Mouse (Mus musculus): Measurements from ENCODE around the gene Ppp2r5e.
"Not testable (repeated sequence)": the region's sequence is repeated elsewhere in the genome, so short reads cannot be mapped to it uniquely, and the experiment has no call there.

The Ppp2r5e gene

DNA sequence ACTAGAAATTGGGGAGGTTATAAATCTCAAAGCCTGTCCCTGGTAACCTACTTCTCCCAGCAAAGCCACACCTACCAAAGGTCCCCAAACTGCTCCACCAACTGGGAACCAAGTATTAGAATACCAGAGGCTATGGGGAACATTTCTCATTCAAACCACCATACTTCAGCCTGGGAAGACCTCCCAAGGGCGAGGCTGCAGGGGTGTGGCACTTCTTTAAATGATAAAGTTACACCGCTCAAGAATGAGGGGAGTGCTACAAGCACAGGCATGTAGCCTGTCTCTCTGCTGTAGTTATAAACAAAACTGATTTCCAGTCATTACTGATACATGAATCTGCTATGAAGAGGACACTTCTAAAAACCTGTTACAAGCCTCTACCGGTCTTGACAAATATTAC, 113.3 kb downstream of the Ppp2r5e start:
- no peak for DNase-seq

DNA sequence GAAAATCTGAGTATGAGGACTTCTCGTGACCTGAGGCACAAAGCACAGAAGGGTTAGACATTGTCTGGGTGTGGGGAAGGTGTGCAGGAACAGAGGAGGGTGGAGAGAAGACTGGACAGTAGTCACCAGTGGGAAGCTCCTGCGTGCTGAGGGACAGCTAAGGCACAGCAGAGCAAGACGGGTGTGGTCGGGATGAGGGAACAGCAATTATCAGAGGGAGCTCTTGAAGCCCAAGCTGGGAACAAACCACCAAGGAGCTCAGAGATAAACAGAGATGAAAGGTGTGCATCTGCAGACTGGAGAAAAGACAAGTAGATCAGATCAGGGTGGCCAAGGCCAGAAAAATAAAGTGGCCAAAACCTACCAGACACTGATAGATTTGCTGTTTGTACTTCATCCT, 114.0 kb downstream of the Ppp2r5e start:
- no peak for DNase-seq

DNA sequence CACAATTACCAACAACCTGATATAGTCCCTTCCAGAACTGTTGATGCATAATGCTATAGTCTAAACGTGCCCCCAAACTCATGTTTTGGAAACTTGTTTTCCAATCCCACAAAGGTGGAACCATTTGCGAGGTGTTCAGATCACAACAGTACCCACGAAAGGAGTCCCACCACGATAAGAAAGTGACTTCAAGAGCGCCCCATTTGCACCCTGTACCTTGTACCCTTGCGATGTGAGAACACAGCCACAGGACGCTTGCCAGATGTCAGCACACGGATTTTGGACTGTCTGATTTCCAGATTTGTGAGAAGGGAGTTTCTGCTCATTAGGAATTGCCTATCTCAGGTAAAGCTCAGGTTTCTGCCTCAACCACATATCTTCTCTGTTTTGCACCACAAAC, 116.0 kb downstream of the Ppp2r5e start:
- DNase-seq: peak; percentile 76 to 81

DNA sequence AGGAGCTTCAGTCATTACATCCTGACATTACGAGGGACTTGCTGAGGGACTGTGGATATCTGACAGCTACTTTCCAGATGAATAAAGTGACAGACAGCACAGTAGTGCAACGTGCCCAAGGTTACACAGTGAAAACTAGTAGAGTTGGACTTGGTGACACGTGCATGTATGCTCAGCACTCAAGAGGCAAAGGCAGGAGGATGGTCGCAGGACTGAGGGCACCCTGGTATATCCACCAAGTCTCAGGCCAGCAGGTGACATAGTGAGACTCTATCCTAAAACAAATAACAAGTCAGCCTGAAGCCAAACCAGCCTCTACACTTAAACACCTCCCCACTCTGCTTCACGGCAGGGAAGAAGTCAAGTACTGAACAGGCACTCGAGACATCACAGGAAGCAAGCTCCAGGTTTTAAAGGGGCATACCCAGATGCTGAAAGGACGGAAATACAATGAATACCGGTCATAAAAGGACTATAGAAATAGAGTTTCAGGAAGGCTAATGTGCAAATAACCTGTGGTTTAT, 116.6 kb downstream of the Ppp2r5e start:
- DNase-seq: no peak

DNA sequence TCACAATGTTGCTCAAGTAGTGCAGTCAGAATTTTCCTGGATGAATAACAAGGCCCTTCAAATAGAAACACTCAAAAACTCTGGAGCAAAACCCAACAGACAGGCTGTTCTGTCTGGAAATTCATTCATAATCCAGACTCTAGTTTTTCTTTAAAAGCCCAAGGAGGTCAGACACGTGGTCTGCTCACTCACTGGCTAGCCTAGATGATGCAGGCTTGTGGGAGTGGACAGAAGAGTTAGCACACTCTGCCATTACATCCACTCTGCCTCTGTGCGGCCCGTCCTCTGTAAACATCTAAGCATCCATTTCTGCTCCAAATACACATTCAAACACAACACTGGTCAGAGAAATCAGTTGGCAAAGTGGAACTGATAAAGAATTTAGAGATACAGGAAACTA, 117.4 kb downstream of the Ppp2r5e start:
- DNase-seq: no peak

DNA sequence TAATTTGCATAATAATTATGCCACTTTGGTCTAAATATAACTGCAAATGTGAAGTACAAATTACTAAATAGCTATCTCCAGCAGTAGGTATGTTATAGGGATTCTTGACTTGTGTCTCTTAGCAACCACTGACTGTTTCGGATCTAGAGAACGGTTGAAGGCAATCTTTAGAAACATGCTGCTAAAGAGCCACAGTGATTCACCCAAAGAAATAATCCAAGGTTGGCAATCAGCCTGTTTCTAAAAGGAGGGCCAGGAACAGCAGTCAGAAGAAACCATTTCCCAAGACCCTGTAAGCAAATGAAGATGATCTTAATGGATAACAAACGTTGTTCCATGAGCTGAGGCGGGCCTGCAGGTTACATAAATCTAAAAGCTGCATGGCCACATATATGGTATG, 117.9 kb downstream of the Ppp2r5e start:
- no peak for DNase-seq

DNA sequence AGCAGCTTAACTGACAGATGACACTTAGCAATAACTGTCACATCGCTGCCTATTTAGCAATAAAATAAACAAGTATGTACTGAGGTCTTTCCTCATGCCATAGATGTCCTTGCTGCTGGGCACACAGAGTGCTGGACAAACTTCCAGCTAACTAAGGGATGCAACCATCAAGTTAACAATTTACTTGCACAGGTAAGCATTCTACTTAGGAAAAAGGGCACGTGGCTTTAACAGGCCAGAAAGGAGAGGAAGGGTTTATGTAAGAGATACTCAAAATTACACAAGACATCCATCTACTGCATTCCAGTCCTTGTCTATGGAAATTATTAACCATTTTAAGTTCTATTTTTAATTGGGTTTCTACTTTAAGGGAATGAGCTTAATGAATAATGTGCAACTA, 123.0 kb downstream of the Ppp2r5e start:
- peak; percentile 67 to 90 for DNase-seq

DNA sequence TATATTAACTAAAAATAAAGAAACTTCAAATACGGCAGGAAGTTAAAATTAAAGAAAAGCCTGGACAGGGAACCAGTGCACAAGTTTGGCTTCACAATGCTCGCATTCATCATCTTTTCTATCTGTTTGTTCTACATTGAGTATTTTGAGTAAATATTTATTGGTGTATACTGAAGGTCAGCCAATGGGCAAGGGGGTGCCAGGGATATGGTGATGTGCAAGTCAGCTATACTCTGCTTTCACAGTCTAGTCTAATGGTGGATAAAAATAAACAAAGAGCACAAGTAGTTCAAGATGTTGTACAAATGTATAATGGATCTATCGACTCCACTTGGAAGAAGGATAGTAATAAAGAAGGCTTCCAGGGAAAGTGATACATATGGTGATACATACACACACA, 123.9 kb downstream of the Ppp2r5e start:
- no peak for DNase-seq

DNA sequence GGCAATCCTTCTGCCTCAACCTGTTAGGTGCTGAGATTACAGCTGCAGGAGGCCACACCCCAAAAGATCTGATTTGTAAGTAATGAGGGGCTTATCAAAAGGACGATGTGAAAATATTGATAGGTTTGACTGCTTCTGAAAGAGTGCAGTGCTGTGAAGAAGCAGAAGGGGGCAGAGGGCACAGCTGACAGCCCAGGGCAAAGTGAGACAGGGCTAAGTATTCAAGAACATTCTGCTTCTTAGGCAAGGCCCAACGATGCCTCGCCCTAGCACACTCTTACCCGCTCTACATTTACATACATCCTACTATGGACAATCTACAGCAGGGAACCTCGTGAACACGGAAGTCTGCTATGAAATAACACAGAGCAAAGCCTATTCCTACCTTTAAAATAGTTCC, 128.2 kb downstream of the Ppp2r5e start:
- DNase-seq: peak; percentile 44 to 48

DNA sequence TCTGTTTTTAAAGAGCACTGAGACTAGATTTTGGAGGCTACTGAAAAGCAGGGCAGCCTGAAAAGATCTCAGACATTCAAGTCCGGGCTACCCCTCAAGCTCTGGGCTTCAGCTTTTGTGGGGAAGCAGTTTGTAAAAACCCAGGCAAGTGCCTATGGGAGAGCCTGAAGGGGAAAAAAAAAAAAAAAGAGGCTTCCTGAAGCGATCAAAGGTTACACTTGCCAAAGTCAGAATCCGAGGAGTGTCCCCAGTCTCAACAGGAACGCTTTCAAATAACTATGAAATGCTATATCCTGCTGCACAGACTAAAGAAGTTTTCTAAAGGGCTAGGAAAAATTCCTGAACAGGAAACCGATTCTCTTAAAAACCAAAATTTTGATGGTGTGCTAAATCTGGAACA, 128.9 kb downstream of the Ppp2r5e start:
- no peak for DNase-seq

DNA sequence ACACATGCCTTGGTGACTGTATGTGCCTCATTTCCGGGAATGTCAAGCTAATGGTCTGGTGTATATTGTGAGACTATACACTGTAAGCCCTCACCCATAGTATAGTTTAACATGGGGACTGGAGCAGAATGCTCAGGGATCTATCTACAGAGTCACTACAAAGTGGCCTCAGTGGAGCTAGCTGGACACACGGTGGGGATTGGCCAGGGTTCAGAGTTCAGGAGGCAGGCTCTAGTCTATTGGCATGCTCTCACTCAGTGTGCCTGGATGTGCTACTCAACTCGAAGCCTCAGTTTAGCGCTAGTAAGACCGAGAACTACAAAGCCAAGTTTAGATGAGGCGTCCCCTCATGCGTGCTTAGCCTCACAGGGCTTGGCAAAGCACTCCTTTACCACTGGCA, 129.8 kb downstream of the Ppp2r5e start:
- DNase-seq: peak; percentile 45 to 47

DNA sequence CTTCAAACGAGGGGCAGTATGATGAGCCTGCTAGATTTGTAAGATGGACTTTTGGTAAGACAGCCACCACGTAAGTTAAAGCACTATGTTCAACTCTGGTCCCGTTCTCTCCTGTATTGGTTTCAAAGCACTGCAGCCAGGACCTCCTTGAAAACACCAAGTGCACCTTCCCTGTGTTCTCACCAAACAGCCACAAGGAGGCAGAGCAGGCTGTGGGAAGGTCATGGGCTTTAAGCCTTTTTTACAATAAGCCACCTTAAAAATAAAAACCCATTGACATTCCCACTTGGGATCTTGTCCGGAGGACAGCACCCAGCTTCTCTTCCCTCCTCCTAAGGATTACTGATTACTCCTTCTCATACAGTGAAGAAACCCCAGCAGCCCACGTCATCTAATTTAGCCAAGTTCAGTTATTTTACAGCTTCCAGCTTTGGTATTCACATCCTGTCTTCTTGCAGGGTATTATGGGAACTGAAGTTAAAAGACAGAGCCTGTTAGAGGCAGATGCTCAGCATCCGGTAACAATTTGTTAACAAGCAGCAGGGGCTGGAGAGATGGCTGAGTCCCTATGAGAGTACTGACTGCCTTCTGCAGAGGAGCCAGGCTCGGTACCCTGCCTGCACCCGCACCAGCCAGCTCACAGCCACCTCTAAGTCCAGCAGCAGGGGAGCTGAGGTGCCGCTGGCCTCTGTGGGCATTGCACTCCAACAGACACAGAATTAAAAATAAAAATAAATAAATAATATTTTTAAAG, 131.9 kb downstream of the Ppp2r5e start:
- DNase-seq: peak; percentile 51 to 72

DNA sequence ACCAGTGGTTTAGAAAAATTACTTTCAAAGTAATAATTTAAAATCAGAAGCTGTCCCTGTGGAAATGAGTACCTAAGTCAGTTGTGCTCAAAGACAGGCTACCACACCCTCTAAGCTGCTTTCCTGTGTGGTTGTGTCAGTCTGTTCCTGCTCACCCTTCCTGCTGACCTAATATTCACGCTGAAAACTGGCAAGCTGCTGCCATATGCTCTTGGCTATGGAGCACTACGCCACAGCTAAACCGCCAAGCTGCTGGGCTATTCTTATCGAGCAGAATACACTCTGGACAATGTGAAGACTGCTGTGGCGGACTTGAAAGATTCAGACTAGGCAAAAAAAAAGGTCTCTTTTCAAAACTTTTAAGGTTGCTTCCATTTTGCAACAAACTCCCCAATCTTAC, 135.5 kb downstream of the Ppp2r5e start:
- no peak for DNase-seq

DNA sequence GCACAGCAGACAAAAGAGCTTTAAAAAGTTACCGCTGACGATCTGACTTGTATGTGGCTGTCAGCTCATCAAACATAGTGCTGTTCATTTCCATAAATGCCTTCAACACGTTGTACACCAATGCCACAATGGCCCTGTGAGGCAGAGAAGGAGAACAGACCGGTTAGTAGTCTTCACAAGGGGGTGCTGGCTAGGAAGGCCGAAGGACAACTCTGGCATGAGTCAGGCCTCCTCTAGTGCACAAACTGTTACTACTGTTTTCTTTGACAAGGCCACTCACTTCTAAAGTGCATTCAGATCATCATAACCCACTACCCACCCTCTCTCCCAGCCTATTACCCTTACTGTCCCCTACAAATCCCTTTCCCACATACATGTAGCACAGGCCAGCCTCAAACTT, 136.4 kb downstream of the Ppp2r5e start:
- no peak for DNase-seq

DNA sequence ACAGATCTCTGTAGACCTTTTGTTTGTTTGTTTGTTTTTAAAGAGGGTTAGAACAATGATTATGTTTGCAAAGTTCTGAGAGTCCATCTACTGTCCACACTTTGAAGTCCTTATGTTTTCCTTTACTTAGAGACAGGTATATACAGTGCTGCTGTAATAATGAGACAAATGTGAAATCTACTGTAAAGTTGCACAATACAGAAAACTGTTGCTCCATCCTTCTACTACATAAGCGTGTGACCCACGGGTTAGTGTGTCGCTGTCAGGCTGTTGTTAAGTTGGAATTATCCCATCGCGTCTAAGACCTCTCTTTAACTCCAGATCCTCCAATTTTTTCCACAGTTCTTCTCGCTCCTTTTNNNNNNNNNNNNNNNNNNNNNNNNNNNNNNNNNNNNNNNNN, 142.6 kb downstream of the Ppp2r5e start:
- no peak for DNase-seq

DNA sequence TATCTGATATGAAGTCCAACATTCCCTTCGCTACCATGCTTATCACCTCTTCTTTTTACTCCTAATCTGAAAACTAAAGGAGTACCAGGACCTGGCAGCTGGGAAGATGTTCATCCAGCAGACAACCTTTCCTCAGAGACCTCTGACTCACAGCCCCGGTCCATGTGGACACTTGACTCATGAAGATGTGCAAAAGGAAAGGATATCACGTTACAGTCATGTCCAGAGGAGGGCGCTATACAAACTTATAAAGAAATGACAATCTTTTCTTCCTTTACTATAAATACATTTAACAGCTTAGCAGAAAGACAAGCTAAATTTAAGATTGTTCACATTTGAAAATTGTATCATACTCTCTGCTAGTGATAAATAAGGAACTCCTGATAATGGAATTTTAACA, 143.0 kb downstream of the Ppp2r5e start:
- peak in 1 of 2 experiments; percentile 38 for DNase-seq

DNA sequence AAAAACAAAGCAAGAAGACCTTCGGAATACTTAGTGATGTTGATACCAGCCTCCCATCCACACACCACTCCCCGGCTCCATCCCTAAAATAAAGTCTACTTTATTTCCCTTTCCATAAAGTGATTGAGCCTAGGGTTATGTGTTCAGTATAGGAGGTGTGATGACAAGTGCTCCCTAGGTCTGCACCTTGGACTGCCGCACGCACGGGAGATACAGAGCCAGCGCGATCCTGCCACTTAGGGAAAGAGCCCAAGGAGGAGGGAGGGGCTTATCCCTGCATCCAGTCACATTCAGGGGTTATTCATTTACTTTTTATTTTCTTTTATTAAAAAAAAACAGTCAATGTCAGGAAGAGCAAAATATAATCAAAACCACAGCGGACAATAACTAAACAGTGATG, 145.5 kb downstream of the Ppp2r5e start:
- DNase-seq: no peak

DNA sequence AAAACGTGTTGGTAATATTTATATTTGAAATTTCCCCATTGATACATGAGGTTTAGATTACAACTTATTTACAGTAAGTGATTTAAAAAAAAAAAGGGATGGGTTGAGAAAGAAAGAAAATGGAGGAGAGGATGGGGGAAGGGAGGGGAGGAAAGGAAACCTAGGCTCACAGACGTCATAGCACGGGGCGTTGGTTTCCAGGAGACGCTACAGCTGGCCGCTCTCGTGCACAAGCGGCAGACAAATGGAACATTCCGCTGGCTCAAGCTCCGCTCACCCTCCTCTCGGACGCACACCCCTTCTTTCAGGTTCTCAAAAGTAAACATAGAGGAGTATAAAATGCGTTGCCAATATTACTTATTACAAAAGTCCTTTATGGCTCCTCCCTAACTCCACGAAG, 146.0 kb downstream of the Ppp2r5e start:
- DNase-seq: peak; percentile 33 to 37

DNA sequence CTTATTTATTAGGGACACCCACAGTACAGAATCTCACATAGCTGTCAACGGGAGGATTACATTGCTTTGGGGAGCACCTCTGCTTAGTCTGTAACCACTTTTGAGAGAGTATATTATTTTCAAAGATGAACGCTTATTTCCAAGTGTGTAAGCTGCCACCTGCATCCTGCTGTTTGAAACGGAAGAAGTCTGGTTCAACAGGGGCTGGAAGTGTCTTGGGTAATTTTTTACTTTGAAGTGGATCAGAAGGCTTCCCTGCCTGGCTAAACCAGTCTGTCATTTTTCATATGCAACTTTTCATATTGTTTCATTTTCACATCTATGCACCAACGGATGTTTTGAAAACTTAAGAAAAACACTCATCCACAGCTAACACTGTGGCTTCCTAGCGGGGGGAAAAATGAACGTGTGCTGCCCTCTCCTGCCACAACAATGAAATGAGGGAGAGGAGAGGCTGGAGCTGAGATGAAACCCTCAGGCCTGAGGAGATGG, 146.5 kb downstream of the Ppp2r5e start:
- no peak for DNase-seq

DNA sequence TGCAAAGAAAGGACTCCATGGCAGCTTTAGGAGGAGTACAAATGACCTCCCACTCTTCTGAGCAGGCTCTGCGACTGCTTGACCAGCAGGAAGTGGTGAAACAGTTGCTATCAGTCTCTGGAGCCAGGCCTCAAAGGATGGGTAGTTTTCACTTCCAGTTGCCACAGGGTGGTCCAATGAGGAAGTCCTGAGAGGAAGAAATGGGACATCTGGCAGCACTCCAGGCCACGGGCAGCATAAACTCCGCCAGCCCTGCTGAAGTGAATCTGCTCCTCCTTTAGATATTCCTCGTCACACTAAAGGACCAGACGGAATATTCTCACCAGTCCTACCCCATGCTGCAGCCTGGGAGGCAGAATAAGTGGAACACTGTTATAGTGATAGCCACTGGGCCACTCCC, 147.1 kb downstream of the Ppp2r5e start:
- DNase-seq: peak; percentile 57 to 67

DNA sequence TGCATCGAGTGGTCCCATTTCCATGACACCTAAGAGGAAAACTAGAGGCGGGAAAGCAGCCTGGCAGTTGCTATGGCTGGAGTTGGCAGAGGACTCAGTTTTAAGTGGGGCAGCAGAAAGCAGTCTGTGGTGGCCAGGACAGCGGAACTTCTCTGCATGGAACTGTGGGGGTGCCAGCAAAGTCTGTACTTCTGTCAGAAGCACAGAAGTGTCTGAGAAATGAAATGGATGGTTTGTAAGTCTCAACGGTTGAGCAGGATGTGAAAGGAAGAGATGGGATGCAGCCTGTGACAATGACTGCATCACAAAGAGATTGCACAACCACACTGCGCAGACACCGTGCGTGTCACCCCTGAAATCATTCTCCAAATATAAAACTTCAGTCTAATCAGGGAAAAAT, 149.8 kb downstream of the Ppp2r5e start:
- no peak for DNase-seq

DNA sequence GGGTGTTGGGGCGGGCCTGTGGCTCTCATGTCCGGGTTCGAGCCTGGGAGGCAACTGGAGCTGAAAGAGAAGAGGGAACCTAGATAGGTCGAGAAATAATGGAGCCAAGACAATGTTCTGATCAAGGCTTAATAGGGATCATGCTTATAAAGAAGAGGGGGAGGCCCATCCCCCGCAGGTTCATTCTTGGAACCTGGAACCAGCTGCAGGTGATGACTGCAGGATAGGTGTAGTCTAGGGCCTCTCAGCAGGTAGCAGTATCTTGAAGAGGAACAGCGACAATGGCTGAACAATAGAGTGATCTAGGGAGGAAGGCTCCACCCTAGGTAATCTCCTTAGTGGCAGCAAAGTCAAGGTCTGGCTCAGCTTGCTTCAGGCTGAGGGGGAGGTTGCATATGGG, 163.6 kb downstream of the Ppp2r5e start:
- not testable (repeated sequence) for DNase-seq

DNA sequence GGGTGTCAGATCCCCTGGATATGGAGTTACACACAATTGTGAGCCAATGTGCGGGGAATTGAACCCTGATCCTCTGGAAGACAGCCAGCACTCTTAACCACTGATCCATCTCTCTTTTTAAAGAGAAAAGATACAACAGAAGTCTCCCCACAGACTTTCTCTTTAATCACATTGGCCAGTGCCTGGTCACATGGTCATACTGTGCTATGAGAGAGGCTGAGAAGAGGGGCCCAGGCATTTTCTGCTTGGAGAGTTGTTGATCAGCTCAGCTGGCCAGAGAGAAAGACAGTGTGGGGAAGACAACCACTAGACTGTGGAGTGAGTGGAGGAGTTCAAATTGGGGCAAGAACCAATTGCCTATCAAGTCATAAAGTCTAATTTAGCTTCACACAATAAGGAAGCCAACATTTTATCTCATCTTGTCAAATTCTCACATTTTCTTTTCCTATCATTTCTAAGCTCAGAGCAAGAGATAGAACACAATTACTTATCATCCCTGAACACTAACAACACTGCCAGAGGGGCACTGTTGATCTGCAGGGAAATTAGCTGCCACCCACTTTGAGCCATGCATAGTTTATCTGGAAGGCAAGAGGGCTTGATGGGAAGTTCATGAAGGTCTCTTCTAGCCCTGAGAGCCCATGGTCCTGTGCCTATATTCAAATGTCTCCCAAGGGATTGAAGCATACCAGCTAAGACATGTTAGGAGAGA, 166.2 kb downstream of the Ppp2r5e start:
- DNase-seq: no peak

DNA sequence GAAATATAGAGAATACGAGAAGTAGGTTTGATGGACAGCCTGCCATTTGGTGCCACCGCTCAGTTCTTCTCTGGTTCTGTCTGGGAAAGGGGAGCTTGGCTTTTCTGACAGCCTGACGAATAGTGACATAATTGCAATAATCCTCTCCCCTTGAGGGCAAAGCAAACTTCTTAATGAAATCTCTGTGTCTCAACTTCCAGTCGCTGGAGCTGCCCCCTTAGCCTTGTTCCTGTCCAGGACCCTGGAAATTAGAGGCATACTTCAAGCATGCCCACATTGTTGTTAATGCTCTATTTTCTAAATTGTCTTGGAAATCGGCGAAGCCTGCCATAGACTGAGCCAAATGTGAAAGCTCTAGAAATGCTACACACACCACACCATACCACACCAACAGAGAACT, 167.3 kb downstream of the Ppp2r5e start:
- no peak for DNase-seq

All from kidney, postnatal 36 days (tissue).